Mouse (Mus musculus) heart, adult 2 months (tissue): ENCODE measurements around the gene Ptpn4. TPM values are rescaled to one million over a fixed set of nuclear protein-coding genes. Genes with fewer than 3 reads are reported as not detected.

ENCODE experiments used
- DNase-seq, 2 experiments: peaks; one replicate each; pipeline ENCODE4 v3.0.0; 2021
- H3K27ac ChIP-seq: fragments of 200-600 bp; 2 replicates; pipeline ENCODE4 v1.8.1; 2022
- H3K27me3 ChIP-seq: fragments of 200-500 bp; 2 replicates; pipeline ENCODE4 v1.6.1; 2012; ENCODE audit warnings: mild to moderate bottlenecking, low read length, inconsistent platforms, mixed read lengths; ENCODE audit not compliant: control insufficient read depth, insufficient read depth
- H3K36me3 ChIP-seq: fragments of 200-500 bp; 2 replicates; pipeline ENCODE4 v1.6.1; 2012; ENCODE audit warnings: low read length, inconsistent platforms; ENCODE audit not compliant: control insufficient read depth, insufficient read depth
- H3K4me1 ChIP-seq: fragments of 200-500 bp; 2 replicates; pipeline ENCODE4 v1.6.1; 2011; ENCODE audit warnings: low read length; ENCODE audit not compliant: control insufficient read depth, insufficient read depth
- H3K4me3 ChIP-seq: fragments of 200-600 bp; 2 replicates; pipeline ENCODE4 v1.8.1; 2022
- H3K79me2 ChIP-seq: fragments of 200-500 bp; replicated peaks from 2 replicates; pipeline ENCODE4 v1.6.1; 2012; ENCODE audit warnings: mild to moderate bottlenecking, inconsistent platforms, low read length, moderate library complexity, mixed read lengths; ENCODE audit not compliant: control insufficient read depth, insufficient read depth
- H3K9ac ChIP-seq: fragments of 200-500 bp; 2 replicates; pipeline ENCODE4 v1.6.1; 2012; ENCODE audit warnings: low read depth, mild to moderate bottlenecking, control low read depth, inconsistent platforms, low read length, mixed read lengths
- CTCF ChIP-seq: fragments of 200-600 bp; IDR thresholded peaks from 2 replicates; pipeline ENCODE4 v1.8.1; 2022; ENCODE audit warnings: antibody characterized with exemption, mild to moderate bottlenecking, moderate library complexity
- EP300 ChIP-seq: fragments of 200-500 bp; IDR thresholded peaks from 2 replicates; pipeline ENCODE4 v1.6.1; 2011; ENCODE audit warnings: low read depth, low read length, control low read depth; ENCODE audit not compliant: insufficient read depth
- POLR2A ChIP-seq: fragments of 200-500 bp; IDR thresholded peaks from 2 replicates; pipeline ENCODE4 v1.6.1; 2011; ENCODE audit warnings: mild to moderate bottlenecking, low read depth, low read length, control low read depth; ENCODE audit not compliant: insufficient read depth
- WGBS: fragments of 180-500 bp; shearing (Covaris S2); methylation state at CpG from one replicate; pipeline ENCODE4 v1.1.7; 2018; 5-methylcytosine and 5-hydroxymethylcytosine counted together
- intact Hi-C: fragments of 180-260 bp; cut with DNase I; formaldehyde crosslinking; loops from one replicate; pipeline ENCODE4 v1.15.1; 2025
- polyA plus RNA-seq: library from polyadenylated mRNA; depleted of rRNA; stranded (reverse); fragments of >200 nt; gene quantifications from 2 replicates; pipeline ENCODE4 v1.2.3, GENCODE M21; 2012
- total RNA-seq, 2 experiments: library from RNA; stranded (reverse); gene quantifications; 2 replicates each; pipeline ENCODE4 v1.2.3; 2021

Ptpn4 gene
- total and polyA plus RNA-seq, 3 experiments: 4.8 to 33.0 (median 29.2) TPM

- Histone ChIP-seq H3K4me1 (no peaks in the 10 kb centered on the region), H3K4me3 (no peak overlapping the region), H3K9ac (no peak overlapping the region), H3K36me3 (no peaks in the 10 kb centered on the region), H3K27me3 (no peaks in the 10 kb centered on the region), H3K79me2 (no peaks in the 10 kb centered on the region), H3K27ac (no peak overlapping the region)
- 80% methylated on average over 2 of the region's 2 CpGs for WGBS
- intact Hi-C loops: no loop called here
- DNase-seq: no peak
- TF ChIP-seq CTCF (no peak), EP300 (no peak), POLR2A (no peak)
These were observed 106.2 kb downstream of the Ptpn4 start for GRCm38 (mm10) chr1:119731166-119731565.

GRCm38 (mm10) chr1:119713017-119713416, 124.4 kb downstream of the Ptpn4 start:
- Histone ChIP-seq H3K27ac (no peak overlapping the region), H3K4me1 (no peaks in the 10 kb centered on the region), H3K27me3 (no peaks in the 10 kb centered on the region), H3K4me3 (no peak overlapping the region), H3K36me3 (no peaks in the 10 kb centered on the region), H3K79me2 (no peaks in the 10 kb centered on the region), H3K9ac (no peak overlapping the region)
- intact Hi-C loops: no loop called here
- WGBS: 48% methylated on average over 2 of the region's 2 CpGs
- TF ChIP-seq EP300: no peak
- no peak for TF ChIP-seq POLR2A
- TF ChIP-seq CTCF: no peak
- no peak for DNase-seq

DNA sequence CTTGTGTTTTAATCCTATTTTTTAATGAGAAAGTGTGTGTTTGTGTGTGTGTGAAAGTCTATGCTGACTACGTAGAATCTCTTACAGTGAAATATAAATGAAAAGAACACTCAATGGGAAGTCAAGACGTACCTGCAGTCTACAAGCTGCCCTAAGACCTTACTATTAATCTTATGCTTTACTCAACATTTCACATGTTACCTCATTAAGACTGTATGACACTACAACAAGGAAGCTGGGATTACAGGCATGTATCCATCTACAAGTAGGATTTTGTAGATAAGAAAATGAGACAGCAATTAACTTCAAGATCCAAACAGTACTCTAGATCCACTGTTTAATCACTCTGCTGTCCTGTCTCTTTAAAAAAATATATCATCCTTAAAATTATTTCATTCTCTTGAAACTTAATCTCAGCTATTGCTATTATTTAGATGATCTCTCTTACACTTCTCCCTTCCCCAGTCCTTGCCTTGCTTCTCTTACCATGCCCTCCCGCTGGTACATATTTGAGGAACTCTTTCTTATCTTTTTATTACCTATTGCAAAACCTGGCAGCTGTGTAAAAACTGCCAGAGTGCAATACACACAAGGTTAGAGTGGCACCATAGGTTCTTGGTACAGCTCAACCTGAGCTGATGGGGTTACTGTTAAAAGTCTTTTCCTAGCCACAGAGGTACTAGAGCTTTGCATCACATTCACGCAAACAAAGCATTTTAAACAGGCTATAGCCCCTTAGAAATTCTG, 130.8 kb downstream of the Ptpn4 start:
- TF ChIP-seq EP300 (no peak), POLR2A (no peak), CTCF (no peak)
- intact Hi-C loops: no loop called here

GRCm38 (mm10) chr1:119696860-119697259, 140.6 kb downstream of the Ptpn4 start:
- WGBS: 86% methylated on average over 1 of the region's 1 CpGs

More for the DNA sequence above, 130.8 kb downstream of the Ptpn4 start:
- Histone ChIP-seq H3K27me3 (no peaks in the 10 kb centered on the region), H3K4me3 (no peak overlapping the region), H3K4me1 (no peaks in the 10 kb centered on the region), H3K9ac (no peak overlapping the region), H3K36me3 (no peaks in the 10 kb centered on the region; the same call in 1 of the 2 replicates), H3K79me2 (no peaks in the 10 kb centered on the region), H3K27ac (no peak overlapping the region)
- whole genome bisulfite sequencing: 96% methylated on average over 4 of the region's 4 CpGs
- DNase-seq: no peak

DNA sequence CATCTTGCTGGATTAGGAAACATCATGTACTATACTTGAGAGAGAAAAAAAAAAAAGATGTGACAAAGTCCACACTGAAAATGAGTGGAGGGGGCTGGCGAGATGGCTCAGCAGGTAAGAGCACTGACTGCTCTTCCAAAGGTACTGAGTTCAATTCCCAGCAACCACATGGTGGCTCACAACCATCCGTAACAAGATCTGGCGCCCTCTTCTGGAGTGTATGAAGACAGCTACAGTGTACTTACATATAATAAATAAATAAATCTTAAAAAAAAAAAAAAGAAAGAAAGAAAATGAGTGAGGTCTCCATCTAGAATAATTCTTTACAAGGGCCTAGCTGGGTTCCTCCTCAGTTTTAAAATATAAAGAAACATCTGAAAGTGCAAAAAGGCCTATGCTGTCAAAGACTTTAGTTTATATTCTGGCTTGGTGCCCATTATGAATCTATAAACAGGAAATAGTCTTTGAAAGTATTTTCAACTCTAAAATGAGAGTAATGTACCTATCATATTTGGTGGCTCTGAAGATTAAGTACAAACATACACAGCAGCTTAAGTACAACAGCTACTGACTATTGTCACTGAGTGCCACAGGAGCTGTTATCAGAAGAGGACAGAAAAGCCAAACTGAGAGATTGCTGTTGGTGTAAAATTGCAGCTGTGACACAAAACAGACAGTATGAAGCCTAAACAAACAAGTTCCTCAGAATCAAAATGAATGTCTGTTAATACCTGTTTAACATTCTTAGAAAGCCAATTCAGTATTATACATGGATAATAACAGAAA, 151.4 kb downstream of the Ptpn4 start:
- no peaks in the 10 kb centered on the region for H3K27me3 ChIP-seq
- no peak overlapping the region for H3K27ac ChIP-seq
- whole genome bisulfite sequencing: 92% methylated on average over 3 of the region's 3 CpGs
- H3K9ac ChIP-seq: no peak overlapping the region
- no peaks in the 10 kb centered on the region for H3K36me3 ChIP-seq
- H3K4me3 ChIP-seq: no peak overlapping the region
- intact Hi-C loops: no loop called here
- no peaks in the 10 kb centered on the region for H3K79me2 ChIP-seq
- H3K4me1 ChIP-seq: no peaks in the 10 kb centered on the region
- TF ChIP-seq POLR2A (no peak), CTCF (peak; percentile 44), EP300 (no peak)
- DNase-seq: no peak

More at GRCm38 (mm10) chr1:119696860-119697259, 140.6 kb downstream of the Ptpn4 start:
- H3K27me3 ChIP-seq: no peaks in the 10 kb centered on the region
- no peak overlapping the region for H3K9ac ChIP-seq
- no peak overlapping the region for H3K4me3 ChIP-seq
- H3K36me3 ChIP-seq: no peaks in the 10 kb centered on the region; the same call in 1 of the 2 replicates
- no peak for DNase-seq
- TF ChIP-seq POLR2A (no peak), EP300 (no peak), CTCF (no peak)
- intact Hi-C loops: no loop called here
- no peak overlapping the region for H3K27ac ChIP-seq
- no peaks in the 10 kb centered on the region for H3K4me1 ChIP-seq
- no peaks in the 10 kb centered on the region for H3K79me2 ChIP-seq

- Histone ChIP-seq H3K4me1 (no peaks in the 10 kb centered on the region), H3K36me3 (no peaks in the 10 kb centered on the region), H3K4me3 (no peak overlapping the region), H3K79me2 (no peaks in the 10 kb centered on the region), H3K27me3 (no peaks in the 10 kb centered on the region), H3K27ac (no peak overlapping the region), H3K9ac (no peak overlapping the region)
- WGBS: 90% methylated on average over 2 of the region's 2 CpGs
- DNase-seq: no peak
- TF ChIP-seq POLR2A: no peak
- no peak for TF ChIP-seq EP300
- no peak for TF ChIP-seq CTCF
- intact Hi-C loops: no loop called here
These were observed 155.7 kb downstream of the Ptpn4 start for GRCm38 (mm10) chr1:119681663-119682213.
